Mouse (Mus musculus) cerebellum, adult 2 months (tissue): ENCODE results near the gene Mterf1b. TPM values are rescaled to one million over a fixed set of nuclear protein-coding genes. Genes with fewer than 3 reads are reported as not detected.
"Not testable (repeated sequence)": the region's sequence is repeated elsewhere in the genome, so short reads cannot be mapped to it uniquely, and the experiment has no call there.

Experiments used
- DNase-seq, 2 experiments: peaks; one replicate each; pipeline ENCODE4 v3.0.0; 2021
- H3K27ac ChIP-seq: fragments of 200-500 bp; 2 replicates; pipeline ENCODE4 v1.5.1; 2012; ENCODE audit warnings: low read length, control low read depth, inconsistent platforms; ENCODE audit not compliant: insufficient read depth
- H3K27me3 ChIP-seq: fragments of 200-500 bp; 2 replicates; pipeline ENCODE4 v1.6.1; 2012; ENCODE audit warnings: inconsistent platforms, mild to moderate bottlenecking, low read length, moderate library complexity; ENCODE audit not compliant: control insufficient read depth, insufficient read depth
- H3K4me1 ChIP-seq: fragments of 200-500 bp; 2 replicates; pipeline ENCODE4 v1.6.1; 2011; ENCODE audit warnings: low read length; ENCODE audit not compliant: control insufficient read depth, insufficient read depth
- H3K4me3 ChIP-seq: fragments of 200-500 bp; replicated peaks from 2 replicates; pipeline ENCODE3; 2011; ENCODE audit warnings: mild to moderate bottlenecking, low read depth, low read length, control low read depth; ENCODE audit not compliant: insufficient read depth
- CTCF ChIP-seq: fragments of 200-500 bp; IDR thresholded peaks from 2 replicates; pipeline ENCODE4 v1.5.1; 2011; ENCODE audit warnings: low read depth, mild to moderate bottlenecking, control low read depth, low read length, moderate library complexity, borderline replicate concordance; ENCODE audit not compliant: insufficient read depth
- POLR2A ChIP-seq: fragments of 200-500 bp; IDR thresholded peaks from 2 replicates; pipeline ENCODE4 v1.6.1; 2011; ENCODE audit warnings: low read length, control low read depth, borderline replicate concordance; ENCODE audit not compliant: insufficient read depth
- WGBS: fragments of 180-500 bp; shearing (Covaris S2); methylation state at CpG from one replicate; pipeline ENCODE4 v1.1.7; 2018; 5-methylcytosine and 5-hydroxymethylcytosine counted together
- polyA plus RNA-seq: library from polyadenylated mRNA; depleted of rRNA; stranded (reverse); fragments of >200 nt; gene quantifications from 2 replicates; pipeline ENCODE4 v1.2.3, GENCODE M21; 2012

Mterf1b gene
- polyA plus RNA-seq, 1 experiment = 3.5 TPM

DNA sequence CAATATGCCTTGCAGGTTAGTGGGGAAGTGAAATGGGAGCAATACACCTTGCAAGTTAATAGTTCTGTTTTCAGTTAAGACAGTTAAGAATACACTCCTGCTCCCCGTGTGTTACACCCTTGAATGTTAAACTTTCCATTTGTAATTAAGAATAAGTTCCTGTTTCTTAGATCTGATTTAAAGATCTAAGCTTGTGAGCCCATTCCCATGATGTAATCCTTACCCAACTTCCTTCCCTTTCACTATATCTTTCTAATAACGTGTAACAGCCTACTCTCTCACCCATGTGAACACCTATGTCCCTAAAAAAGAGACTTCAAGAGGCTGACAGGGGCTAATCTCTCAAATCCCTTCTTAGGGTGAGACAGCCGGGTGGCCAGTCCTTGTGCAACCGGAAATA is 5.4 kb upstream of the Mterf1b start:
- H3K4me3 ChIP-seq = no peak overlapping the region
- 76% methylated on average over 4 of the region's 4 CpGs for WGBS
- H3K4me1 ChIP-seq = no peaks in the 10 kb centered on the region
- no peak for TF ChIP-seq POLR2A
- no peak for TF ChIP-seq CTCF
- no peak overlapping the region for H3K27ac ChIP-seq
- no peak for DNase-seq
- no peaks in the 10 kb centered on the region for H3K27me3 ChIP-seq

- WGBS = 6% methylated on average over 15 of the region's 27 CpGs
- DNase-seq, H3K4me1 ChIP-seq, H3K27me3 ChIP-seq, H3K27ac ChIP-seq: not testable (repeated sequence)
- peak overlapping the region; percentile 50 for H3K4me3 ChIP-seq
Measured at GRCm38 (mm10) chr5:4192481-4193246, 497 bp downstream of the Mterf1b start.

GRCm38 (mm10) chr5:4193247-4193628 is 1.1 kb downstream of the Mterf1b start:
- WGBS = 85% methylated on average over 5 of the region's 5 CpGs
- TF ChIP-seq CTCF (no peak), POLR2A (no peak)

GRCm38 (mm10) chr5:4194166-4194565 is 2.0 kb downstream of the Mterf1b start:
- no peak for DNase-seq
- Histone ChIP-seq H3K4me3 (no peak overlapping the region), H3K27ac (no peak overlapping the region), H3K4me1 (no peaks in the 10 kb centered on the region), H3K27me3 (no peaks in the 10 kb centered on the region)
- TF ChIP-seq POLR2A (no peak), CTCF (no peak)
- 52% methylated on average over 1 of the region's 1 CpGs for WGBS

More at GRCm38 (mm10) chr5:4193247-4193628, 1.1 kb downstream of the Mterf1b start:
- Histone ChIP-seq H3K4me3 (peak overlapping the region; percentile 50), H3K27ac (no peak overlapping the region), H3K27me3 (no peaks in the 10 kb centered on the region), H3K4me1 (no peaks in the 10 kb centered on the region)
- DNase-seq = no peak

DNA sequence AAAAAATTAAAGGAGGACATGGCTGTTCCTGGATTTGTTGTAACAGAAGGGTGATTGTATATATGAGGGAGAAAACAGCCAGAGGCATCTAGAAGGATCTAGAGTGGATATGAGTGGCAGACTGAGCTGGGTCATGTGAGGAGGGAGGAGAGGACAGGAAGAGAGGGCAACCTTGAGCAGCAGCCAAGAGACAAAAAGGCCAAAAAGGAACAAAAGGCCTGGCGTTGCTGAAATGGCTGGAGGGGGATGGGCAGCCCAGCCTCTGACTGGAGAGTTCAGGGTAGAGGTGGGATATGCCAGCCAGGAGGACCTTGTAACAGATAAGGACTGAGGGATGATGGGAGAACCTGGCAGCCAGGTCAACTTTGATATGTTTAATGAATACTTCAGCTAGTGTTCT is 2.9 kb downstream of the Mterf1b start:
- no peaks in the 10 kb centered on the region for H3K4me1 ChIP-seq
- DNase-seq = no peak
- H3K27me3 ChIP-seq = no peaks in the 10 kb centered on the region
- H3K4me3 ChIP-seq = no peak overlapping the region
- no peak for TF ChIP-seq CTCF
- TF ChIP-seq POLR2A = no peak
- 9% methylated on average over 1 of the region's 1 CpGs for WGBS
- no peak overlapping the region for H3K27ac ChIP-seq

DNA sequence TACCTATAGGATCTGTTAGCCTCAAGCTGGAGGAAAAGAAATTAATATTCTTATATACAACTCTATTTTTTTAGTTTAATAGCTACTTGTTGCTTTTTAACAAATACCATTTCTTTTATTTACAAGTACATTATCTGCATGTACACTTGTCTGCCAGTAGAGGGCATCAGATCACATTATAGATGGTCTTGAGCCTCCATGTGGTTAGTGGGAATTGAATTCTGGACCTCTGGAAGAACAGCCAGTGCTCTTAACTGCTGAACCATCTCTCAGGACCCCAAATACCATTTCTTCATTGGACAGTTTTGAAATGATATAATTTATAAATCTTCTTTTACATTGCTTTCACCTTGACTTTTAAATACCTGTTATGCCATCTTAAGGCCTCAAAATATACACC is 9.2 kb downstream of the Mterf1b start:
- DNase-seq = peak in 1 of 2 experiments; percentile 14
- TF ChIP-seq POLR2A (no peak), CTCF (peak; percentile 24; the same call in 1 of the 2 replicates)
- no peak overlapping the region for H3K27ac ChIP-seq
- no peaks in the 10 kb centered on the region for H3K4me1 ChIP-seq
- H3K27me3 ChIP-seq = no peaks in the 10 kb centered on the region
- H3K4me3 ChIP-seq = no peak overlapping the region

GRCm38 (mm10) chr5:4202276-4202810 is 10.2 kb downstream of the Mterf1b start:
- DNase-seq, H3K27me3 ChIP-seq, H3K27ac ChIP-seq, H3K4me3 ChIP-seq, H3K4me1 ChIP-seq: not testable (repeated sequence)
- 95% methylated on average over 19 of the region's 19 CpGs for WGBS

DNA sequence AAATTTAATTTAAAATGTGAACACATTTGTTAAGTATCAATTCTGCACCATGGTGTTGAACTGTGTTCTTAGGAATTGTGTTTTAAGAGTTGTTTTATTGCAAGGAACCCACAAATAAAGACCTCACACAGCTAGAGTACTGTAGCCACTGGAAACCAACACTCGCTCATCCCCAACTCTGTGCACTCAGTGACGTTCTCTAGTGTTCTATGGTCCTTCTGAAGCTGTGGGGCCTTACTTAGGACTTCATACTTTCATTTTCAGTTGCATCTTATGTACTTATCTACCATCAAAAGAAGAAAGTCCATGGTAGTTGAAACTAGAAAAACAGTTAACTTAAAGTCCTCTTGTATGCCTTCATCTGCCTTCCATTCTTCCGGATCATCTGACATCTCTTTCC is 17.9 kb downstream of the Mterf1b start:
- H3K27ac ChIP-seq, H3K4me1 ChIP-seq, DNase-seq, H3K27me3 ChIP-seq, H3K4me3 ChIP-seq: not testable (repeated sequence)
- 88% methylated on average over 3 of the region's 3 CpGs for WGBS

DNA sequence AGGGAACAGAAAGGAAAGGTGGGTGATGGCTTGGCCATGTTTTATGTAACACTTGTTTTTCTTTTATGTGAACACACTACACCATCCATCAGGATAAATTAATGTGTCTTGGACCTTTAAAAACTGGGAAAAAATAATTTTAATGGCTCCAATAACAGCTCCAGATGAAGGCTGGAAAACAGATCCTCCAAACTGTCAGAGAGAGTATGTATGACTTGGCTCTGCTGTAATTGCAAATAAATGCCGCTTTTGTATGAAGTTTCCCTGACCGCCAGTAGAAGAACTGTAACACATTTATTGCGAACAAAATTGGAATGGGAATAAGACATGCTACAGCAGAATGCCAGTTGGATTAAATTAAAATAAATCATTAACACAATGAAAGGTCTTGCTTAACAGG is 29.1 kb downstream of the Mterf1b start:
- TF ChIP-seq POLR2A = no peak
- no peak for TF ChIP-seq CTCF
- Histone ChIP-seq H3K27me3 (no peaks in the 10 kb centered on the region), H3K4me3 (no peak overlapping the region), H3K27ac (no peak overlapping the region), H3K4me1 (no peaks in the 10 kb centered on the region)
- DNase-seq = no peak
- 81% methylated on average over 3 of the region's 3 CpGs for WGBS
